Mouse (Mus musculus): Measurements from ENCODE around the gene Tmem14c. TPM values are rescaled to one million over a fixed set of nuclear protein-coding genes. Genes with fewer than 3 reads are reported as not detected.
"Not testable (repeated sequence)": the region's sequence is repeated elsewhere in the genome, so short reads cannot be mapped to it uniquely, and the experiment has no call there.

The Tmem14c gene
- polyA plus RNA-seq, 1 experiment from 2014 or later = 215 TPM

GRCm38 (mm10) chr13:40987608-40988303, 28.3 kb upstream of the Tmem14c start:
- H3K36me3 ChIP-seq; ATAC-seq (ENCODE audit: borderline replicate concordance, extremely low read depth, low FRiP score, low TSS enrichment); H3K4me1 ChIP-seq; H3K27ac ChIP-seq; H3K4me3 ChIP-seq; H3K9me3 ChIP-seq; H3K4me2 ChIP-seq; H3K27me3 ChIP-seq; H3K9ac ChIP-seq: not testable (repeated sequence)
- WGBS = 66% methylated on average over 4 of the region's 4 CpGs

- Histone ChIP-seq H3K4me3 (no peak overlapping the region), H3K27ac (no peak overlapping the region), H3K9ac (no peak overlapping the region), H3K27me3 (no peaks in the 10 kb centered on the region), H3K4me1 (no peaks in the 10 kb centered on the region), H3K4me2 (no peak overlapping the region), H3K36me3 (no peaks in the 10 kb centered on the region), H3K9me3 (no peaks in the 10 kb centered on the region)
- 55% methylated on average over 2 of the region's 2 CpGs for WGBS
- no peak for ATAC-seq (ENCODE audit: borderline replicate concordance, extremely low read depth, low FRiP score, low TSS enrichment)
Observed at GRCm38 (mm10) chr13:40988418-40988817, 27.7 kb upstream of the Tmem14c start.

- no peak overlapping the region for H3K9ac ChIP-seq
- H3K36me3 ChIP-seq = no peaks in the 10 kb centered on the region
- H3K4me1 ChIP-seq = peaks cover 7% of the 10 kb centered on the region
- H3K4me2 ChIP-seq = peak overlapping the region; percentile 6; the same call in 1 of the 2 replicates
- H3K4me3 ChIP-seq = no peak overlapping the region
- no peaks in the 10 kb centered on the region for H3K9me3 ChIP-seq
- no peak for ATAC-seq (ENCODE audit: borderline replicate concordance, extremely low read depth, low FRiP score, low TSS enrichment)
- H3K27me3 ChIP-seq = no peaks in the 10 kb centered on the region
- 6% methylated on average over 8 of the region's 8 CpGs for WGBS
- H3K27ac ChIP-seq = 0 out of 2 replicates have a peak overlapping the region, but pooled peaks have one; percentile 20
Observed at GRCm38 (mm10) chr13:40994487-40995263, 21.4 kb upstream of the Tmem14c start.

- not testable (repeated sequence) for H3K4me2 ChIP-seq; H3K9ac ChIP-seq; ATAC-seq (ENCODE audit: borderline replicate concordance, extremely low read depth, low FRiP score, low TSS enrichment); H3K36me3 ChIP-seq; H3K27ac ChIP-seq; H3K4me3 ChIP-seq; H3K9me3 ChIP-seq; H3K27me3 ChIP-seq
- WGBS = 88% methylated on average over 5 of the region's 5 CpGs
- peaks cover 19% of the 10 kb centered on the region for H3K4me1 ChIP-seq
Observed at GRCm38 (mm10) chr13:40998537-40998936, 17.6 kb upstream of the Tmem14c start.

GRCm38 (mm10) chr13:41000140-41000925, 15.8 kb upstream of the Tmem14c start:
- peak overlapping the region; percentile 98 for H3K4me3 ChIP-seq
- peaks cover 9% of the 10 kb centered on the region for H3K36me3 ChIP-seq
- H3K4me2 ChIP-seq = peak overlapping the region; percentile 83
- peaks cover 12% of the 10 kb centered on the region for H3K4me1 ChIP-seq
- peak; percentile 32 for ATAC-seq (ENCODE audit: borderline replicate concordance, extremely low read depth, low FRiP score, low TSS enrichment)
- peak overlapping the region; percentile 99 for H3K27ac ChIP-seq
- under 1% methylated on average over 25 of the region's 25 CpGs for WGBS
- no peaks in the 10 kb centered on the region for H3K27me3 ChIP-seq
- H3K9me3 ChIP-seq = no peaks in the 10 kb centered on the region
- peak overlapping the region; percentile 85 for H3K9ac ChIP-seq

GRCm38 (mm10) chr13:41000926-41001639, 15.0 kb upstream of the Tmem14c start, which contains the start of gene Pak1ip1:
Pak1ip1 (plus strand) TSS chr13:41001023.
- Histone ChIP-seq H3K36me3 (peaks cover 16% of the 10 kb centered on the region), H3K9ac (peak within 1 kb of the TSS; percentile 85), H3K9me3 (no peaks in the 10 kb centered on the region), H3K27ac (peak within 1 kb of the TSS; percentile 99), H3K4me1 (peaks cover 12% of the 10 kb centered on the region), H3K27me3 (no peaks in the 10 kb centered on the region), H3K4me2 (peak within 1 kb of the TSS; percentile 83), H3K4me3 (peak within 1 kb of the TSS; percentile 98)
- peak; percentile 95 for ATAC-seq (ENCODE audit: borderline replicate concordance, extremely low read depth, low FRiP score, low TSS enrichment)
- WGBS = 1% methylated on average over 55 of the region's 58 CpGs

GRCm38 (mm10) chr13:41002001-41002400, 14.1 kb upstream of the Tmem14c start:
- ATAC-seq (ENCODE audit: borderline replicate concordance, extremely low read depth, low FRiP score, low TSS enrichment) = no peak
- Histone ChIP-seq H3K36me3 (peaks cover 25% of the 10 kb centered on the region), H3K4me2 (peak overlapping the region; percentile 83), H3K9me3 (no peaks in the 10 kb centered on the region), H3K4me3 (peak overlapping the region; percentile 98), H3K9ac (0 out of 2 replicates have a peak overlapping the region, but pooled peaks have one; percentile 24), H3K27ac (no peak overlapping the region), H3K27me3 (no peaks in the 10 kb centered on the region), H3K4me1 (peaks cover 12% of the 10 kb centered on the region)
- WGBS = 75% methylated on average over 5 of the region's 5 CpGs

- peaks cover 66% of the 10 kb centered on the region for H3K36me3 ChIP-seq
- no peak for ATAC-seq (ENCODE audit: borderline replicate concordance, extremely low read depth, low FRiP score, low TSS enrichment)
- H3K27me3 ChIP-seq = no peaks in the 10 kb centered on the region
- WGBS = 95% methylated on average over 4 of the region's 4 CpGs
- peaks cover 7% of the 10 kb centered on the region for H3K4me1 ChIP-seq
- H3K9ac ChIP-seq = no peak overlapping the region
- H3K4me2 ChIP-seq = no peak overlapping the region
- H3K27ac ChIP-seq = no peak overlapping the region
- H3K4me3 ChIP-seq = no peak overlapping the region
- no peaks in the 10 kb centered on the region for H3K9me3 ChIP-seq
Observed at GRCm38 (mm10) chr13:41006244-41006643, 9.8 kb upstream of the Tmem14c start.

- Histone ChIP-seq H3K36me3 (peaks cover 85% of the 10 kb centered on the region), H3K4me3 (no peak overlapping the region), H3K9ac (no peak overlapping the region), H3K9me3 (no peaks in the 10 kb centered on the region), H3K27ac (no peak overlapping the region), H3K4me1 (no peaks in the 10 kb centered on the region), H3K4me2 (no peak overlapping the region), H3K27me3 (no peaks in the 10 kb centered on the region)
- ATAC-seq (ENCODE audit: borderline replicate concordance, extremely low read depth, low FRiP score, low TSS enrichment) = no peak
- 96% methylated on average over 10 of the region's 10 CpGs for WGBS
Observed at GRCm38 (mm10) chr13:41008271-41008670, 7.8 kb upstream of the Tmem14c start.

GRCm38 (mm10) chr13:41008946-41009345, 7.1 kb upstream of the Tmem14c start:
- H3K27ac ChIP-seq = no peak overlapping the region
- H3K4me1 ChIP-seq = no peaks in the 10 kb centered on the region
- ATAC-seq (ENCODE audit: borderline replicate concordance, extremely low read depth, low FRiP score, low TSS enrichment) = no peak
- no peaks in the 10 kb centered on the region for H3K9me3 ChIP-seq
- whole genome bisulfite sequencing = 73% methylated on average over 8 of the region's 8 CpGs
- no peak overlapping the region for H3K4me3 ChIP-seq
- H3K4me2 ChIP-seq = no peak overlapping the region
- no peaks in the 10 kb centered on the region for H3K27me3 ChIP-seq
- H3K9ac ChIP-seq = no peak overlapping the region
- H3K36me3 ChIP-seq = peaks cover 87% of the 10 kb centered on the region

- Histone ChIP-seq H3K4me2 (peak overlapping the region; percentile 71), H3K9ac (peak overlapping the region; percentile 67), H3K4me3 (peak overlapping the region; percentile 70), H3K9me3 (no peaks in the 10 kb centered on the region), H3K36me3 (peaks cover 43% of the 10 kb centered on the region), H3K4me1 (peaks cover 19% of the 10 kb centered on the region), H3K27me3 (no peaks in the 10 kb centered on the region), H3K27ac (peak overlapping the region; percentile 93)
- 33% methylated on average over 12 of the region's 12 CpGs for WGBS
- no peak for ATAC-seq (ENCODE audit: borderline replicate concordance, extremely low read depth, low FRiP score, low TSS enrichment)
Observed at GRCm38 (mm10) chr13:41016797-41017405, 809 bp downstream of the Tmem14c start.
